Mouse (Mus musculus): ENCODE measurements around the gene Vat1.
"Not testable (repeated sequence)": the region's sequence is repeated elsewhere in the genome, so short reads cannot be mapped to it uniquely, and the experiment has no call there.

The Vat1 gene

DNA sequence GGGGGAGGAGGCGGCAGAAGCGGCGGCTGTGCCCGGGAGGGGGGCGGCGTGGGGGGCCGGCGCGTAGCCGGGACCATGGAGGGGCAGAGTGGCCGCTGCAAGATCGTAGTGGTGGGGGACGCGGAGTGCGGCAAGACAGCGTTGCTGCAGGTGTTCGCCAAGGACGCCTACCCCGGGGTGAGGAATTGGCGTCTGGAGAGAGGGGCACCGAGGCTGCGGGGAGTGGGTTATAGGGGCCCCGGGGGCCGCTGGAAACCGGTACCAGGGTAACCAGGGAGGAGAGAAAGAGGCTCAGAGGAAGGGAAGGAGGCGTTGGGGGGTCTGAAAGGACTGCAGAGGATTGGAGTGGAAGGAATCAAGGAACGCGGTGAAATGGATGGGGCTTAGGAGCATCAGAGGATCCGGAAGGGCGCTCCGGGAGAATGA is 2.2 kb upstream of the Vat1 start:
- in situ Hi-C loops (cut with MboI; ENCODE audit: low pct_unique_long_range_greater_than_20kb in 1 of 2, low sequenced_read_pairs in 2 of 2, unreplicated experiment in 1 of 2) = no loop called here

DNA sequence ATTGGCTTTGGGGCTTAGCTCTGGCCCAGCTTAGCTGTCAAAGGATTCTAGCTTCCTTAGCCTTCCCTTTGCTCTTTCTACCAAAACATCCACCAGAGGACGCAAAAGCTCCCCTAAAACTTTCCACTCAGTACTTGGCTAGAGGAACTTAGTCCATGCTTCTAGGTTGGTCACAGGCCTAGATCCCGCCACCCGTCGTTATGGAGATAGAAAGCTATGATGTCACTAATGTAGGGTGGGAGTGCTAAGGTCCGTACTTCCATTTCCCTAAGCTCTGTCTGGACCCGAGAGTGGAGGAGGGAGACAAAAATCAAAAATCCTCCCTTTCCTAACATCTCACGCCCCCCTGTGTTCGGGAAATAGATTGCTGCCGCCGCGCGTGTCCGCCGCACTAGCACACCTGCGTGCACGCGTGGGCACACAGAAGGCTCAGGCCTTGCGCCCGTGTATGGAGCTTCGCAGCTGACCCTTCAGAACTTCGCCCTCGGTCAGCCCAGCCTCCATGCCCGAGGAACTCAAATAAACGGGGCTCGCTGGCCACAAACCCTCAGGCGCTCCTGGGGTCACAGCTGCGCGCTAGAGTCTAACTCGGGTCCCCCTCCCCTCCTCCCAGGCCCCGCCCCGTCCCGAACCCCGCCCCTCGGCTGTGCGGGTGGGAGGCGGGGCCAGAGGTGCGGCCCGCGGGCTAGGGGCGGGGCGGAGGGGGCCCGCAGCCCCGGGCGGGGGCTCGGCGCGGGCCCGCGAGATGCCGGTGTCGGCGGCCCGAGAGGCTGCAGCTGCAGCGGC is 1.6 kb upstream of the Vat1 start:
- in situ Hi-C loops (cut with MboI; ENCODE audit: low pct_unique_long_range_greater_than_20kb in 1 of 2, low sequenced_read_pairs in 2 of 2, unreplicated experiment in 1 of 2) = no loop called here

DNA sequence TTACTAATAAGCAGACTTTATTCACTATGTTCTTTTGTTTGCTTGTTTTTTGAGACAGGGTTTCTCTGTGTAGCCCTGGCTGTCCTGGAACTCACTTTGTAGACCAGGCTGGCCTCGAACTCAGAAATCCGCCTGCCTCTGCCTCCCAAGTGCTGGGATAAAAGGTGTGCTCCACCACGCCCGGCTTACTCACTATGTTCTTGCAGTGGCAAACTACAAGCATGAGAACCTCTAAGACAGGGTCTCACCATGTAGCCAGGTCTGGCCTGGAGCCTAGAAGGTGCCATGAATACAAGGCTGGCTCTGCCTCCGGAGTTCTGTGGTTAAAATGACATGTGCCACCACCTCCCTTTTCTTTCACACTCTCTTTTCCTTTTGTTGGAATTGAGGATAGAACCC is 521 bp upstream of the Vat1 start:
- in situ Hi-C loops (cut with MboI; ENCODE audit: low pct_unique_long_range_greater_than_20kb in 1 of 2, low sequenced_read_pairs in 2 of 2, unreplicated experiment in 1 of 2) = not testable (repeated sequence)

DNA sequence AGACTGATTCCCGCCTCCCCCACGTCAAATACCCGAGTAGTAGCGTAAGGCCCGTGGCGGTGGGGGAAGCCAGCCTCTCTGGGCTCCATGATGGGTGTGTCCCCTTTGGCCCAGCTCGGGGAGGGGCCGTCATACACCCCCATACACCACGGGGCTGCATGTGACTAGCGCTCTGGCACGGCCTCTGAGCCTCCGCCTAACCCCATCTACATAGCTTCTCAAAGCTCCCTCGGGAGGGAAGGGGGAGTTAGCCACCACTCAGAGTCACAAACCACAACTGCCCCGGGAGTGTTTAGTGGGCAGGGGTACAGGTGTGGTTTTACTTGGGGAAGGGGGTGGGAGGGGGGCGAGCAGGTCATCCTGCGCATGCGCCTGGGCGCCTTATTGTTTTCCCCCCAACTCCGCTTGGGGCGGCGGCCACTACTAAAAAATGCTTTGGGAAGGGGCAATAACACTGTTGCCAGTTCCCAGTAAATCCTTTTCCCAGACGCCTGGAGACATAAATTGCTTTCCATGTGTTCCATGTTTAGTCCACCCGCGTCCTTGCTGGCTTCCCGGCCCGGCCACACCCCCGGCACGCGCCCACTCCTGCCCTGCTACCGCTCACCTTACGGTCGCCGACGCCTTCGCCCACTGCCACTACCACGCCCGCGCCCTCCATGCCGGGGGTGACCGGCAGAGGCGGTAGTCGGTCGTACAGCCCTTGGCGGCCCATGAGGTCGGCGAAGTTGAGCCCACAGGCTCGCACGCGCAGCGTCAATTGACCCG is 745 bp downstream of the Vat1 start:
- in situ Hi-C loops (cut with MboI; ENCODE audit: low pct_unique_long_range_greater_than_20kb in 1 of 2, low sequenced_read_pairs in 2 of 2, unreplicated experiment in 1 of 2) = no loop called here

DNA sequence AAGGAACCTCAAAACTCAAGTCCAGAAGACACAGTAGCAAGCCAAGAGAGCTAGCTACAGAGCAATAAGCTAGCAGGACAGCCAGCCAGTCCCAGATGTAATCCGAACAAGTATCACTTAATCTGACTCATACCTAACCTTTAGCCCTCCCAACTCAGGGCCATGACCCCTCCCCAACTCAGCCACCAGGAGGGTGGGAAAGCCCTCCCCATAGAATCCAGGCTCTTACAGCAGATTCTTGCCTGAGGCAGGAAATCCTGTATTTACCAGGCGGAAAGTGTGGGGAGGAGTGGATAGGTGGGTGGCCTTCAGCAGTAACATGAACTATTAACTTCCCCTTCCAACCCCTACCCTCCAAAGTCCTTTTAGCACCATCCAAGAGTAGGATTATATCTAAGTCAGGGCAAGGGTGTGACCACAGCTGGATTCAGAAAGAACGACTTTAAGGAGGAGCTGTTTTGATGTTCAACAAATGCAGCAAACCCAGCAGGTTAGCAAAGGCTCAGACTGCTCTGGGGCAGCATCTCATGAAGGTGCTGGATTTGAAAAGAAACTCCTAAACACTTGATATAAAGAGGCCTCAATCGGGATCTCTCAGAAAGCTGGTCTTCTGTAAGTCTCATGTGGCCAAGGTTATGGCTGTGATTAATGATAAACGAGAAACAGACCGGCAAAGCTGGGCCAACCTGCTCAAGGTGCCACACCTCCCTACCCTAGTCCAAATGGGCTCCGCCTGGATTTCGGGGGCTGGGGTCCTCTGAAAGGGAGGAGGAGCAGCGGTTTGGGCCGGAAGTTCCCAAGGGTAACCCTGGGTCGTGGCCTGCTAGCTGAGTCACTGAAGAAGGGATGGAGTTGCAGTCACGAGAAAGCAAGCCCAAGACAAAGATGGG is 1.6 kb downstream of the Vat1 start, which contains the start of gene Rnd2:
Gene Rnd2 (plus strand): TSS at position 789 of the 890 bp plus-strand sequence.
- in situ Hi-C loops (cut with MboI; ENCODE audit: low pct_unique_long_range_greater_than_20kb in 1 of 2, low sequenced_read_pairs in 2 of 2, unreplicated experiment in 1 of 2) = no loop called here

DNA sequence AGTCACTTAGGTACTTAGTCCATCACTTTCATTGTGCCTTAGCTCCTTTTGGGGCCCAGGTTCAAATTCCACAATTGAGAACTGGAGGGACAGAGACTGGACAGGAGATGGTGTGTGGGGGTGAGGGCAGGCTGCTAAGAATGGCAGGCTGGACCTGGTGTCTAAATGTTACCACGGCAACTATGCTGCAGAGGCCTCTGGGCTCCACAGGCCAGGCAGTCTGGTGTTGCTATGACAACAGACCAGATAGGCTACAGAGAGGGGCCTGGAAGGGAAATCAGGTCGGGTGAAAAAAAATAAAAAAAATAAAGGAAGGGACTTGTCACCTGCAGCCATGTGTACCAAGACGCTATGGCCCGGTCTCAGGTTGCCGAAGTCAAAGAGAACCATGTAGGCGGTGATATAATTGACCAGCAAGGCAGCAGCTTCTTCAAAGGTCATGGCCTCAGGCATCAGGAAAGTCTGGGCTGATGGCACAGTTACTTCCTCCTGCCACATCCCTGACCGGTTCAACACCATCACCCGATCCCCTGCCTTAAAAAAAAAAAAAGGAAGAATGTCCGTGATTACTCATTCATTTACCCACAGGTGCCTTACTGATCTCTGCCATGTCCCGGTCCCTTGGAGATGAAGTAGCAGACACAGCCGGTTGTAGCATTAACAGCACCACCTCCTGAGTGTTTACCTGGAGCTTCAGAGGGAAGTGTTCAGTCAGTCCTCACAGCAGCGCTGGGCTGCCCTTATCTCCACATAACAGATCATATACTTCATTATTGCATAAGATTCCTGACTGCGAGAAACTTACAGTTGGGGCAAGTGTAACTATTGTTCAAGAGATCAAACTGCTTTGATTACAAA is 3.2 kb downstream of the Vat1 start:
- in situ Hi-C loops (cut with MboI; ENCODE audit: low pct_unique_long_range_greater_than_20kb in 1 of 2, low sequenced_read_pairs in 2 of 2, unreplicated experiment in 1 of 2) = no loop called here

DNA sequence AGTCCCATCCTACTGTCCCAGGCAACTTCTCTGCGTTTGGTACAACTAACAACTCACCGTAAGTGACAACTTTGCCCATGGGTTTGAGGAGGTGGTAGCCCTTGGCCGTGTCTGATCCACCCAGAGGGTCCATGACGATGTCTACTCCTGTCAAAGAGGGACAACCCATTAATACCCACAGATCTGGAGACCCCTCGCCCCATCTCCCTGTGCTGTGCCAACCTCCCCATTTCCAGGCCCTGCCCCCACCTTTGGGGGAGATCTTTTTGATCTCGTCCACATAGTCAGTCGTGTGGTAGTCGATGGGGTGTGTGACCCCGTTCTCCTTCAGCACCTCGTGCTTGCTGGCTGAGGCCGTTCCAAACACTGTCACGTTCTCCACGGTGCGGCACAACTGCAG is 3.9 kb downstream of the Vat1 start:
- in situ Hi-C loops (cut with MboI; ENCODE audit: low pct_unique_long_range_greater_than_20kb in 1 of 2, low sequenced_read_pairs in 2 of 2, unreplicated experiment in 1 of 2) = no loop called here

DNA sequence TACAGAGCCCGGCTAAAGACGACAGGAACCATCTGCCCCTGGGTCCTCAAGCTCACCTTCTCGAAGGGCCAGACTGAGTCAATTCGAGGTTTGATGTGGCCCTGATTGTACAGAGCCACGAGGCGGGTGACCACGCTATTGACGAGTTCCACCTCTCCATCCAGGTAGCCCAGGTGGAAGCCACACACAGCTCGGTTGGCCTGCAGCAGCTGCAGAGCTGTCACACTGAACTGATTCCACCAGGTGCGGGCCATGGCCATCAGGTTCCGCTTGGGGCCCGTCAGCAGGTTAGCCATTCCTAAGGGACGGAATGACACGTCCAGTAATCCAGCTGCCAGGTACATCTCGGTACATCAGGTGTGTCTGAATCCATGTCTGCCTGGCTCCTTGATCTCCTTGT is 5.7 kb downstream of the Vat1 start:
- in situ Hi-C loops (cut with MboI; ENCODE audit: low pct_unique_long_range_greater_than_20kb in 1 of 2, low sequenced_read_pairs in 2 of 2, unreplicated experiment in 1 of 2) = no loop called here

DNA sequence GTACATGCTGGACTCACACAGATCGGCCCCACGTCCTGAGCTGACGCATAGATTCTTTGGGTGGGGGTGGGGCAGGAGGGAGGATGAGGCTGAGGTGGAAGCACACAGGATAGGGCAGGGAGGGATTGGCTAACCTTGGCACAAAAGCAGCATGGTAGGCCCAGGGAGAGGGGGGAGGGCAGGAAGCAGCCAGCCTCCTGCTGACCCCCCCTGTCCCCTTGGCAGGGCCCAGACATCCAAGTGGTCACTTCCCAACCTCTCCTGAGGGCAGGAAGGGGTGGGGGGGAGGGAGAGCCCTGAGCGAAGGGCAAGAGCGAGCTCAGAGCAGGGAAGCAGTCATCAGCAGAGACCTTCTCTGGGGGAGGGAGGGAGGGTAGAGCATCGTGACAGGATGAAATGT is 6.3 kb downstream of the Vat1 start:
- in situ Hi-C loops (cut with MboI; ENCODE audit: low pct_unique_long_range_greater_than_20kb in 1 of 2, low sequenced_read_pairs in 2 of 2, unreplicated experiment in 1 of 2) = no loop called here

DNA sequence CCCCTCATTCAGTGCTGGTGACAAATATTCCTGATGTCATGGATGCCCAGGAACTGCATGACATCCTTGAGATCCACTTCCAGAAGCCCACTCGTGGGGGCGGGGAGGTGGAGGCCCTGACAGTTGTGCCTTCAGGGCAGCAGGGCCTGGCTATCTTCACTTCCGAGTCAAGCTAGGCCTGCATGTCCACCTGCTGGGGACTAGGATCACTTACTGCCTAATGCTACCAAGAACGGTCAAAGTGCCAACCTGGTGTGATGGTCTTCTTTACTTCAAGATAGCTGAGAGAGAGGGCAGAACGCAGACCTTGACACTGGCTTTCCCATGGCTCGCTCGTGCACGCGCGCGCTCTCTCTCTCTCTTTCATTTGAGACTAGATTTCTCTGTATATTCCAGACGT is 7.8 kb downstream of the Vat1 start:
- in situ Hi-C loops (cut with MboI; ENCODE audit: low pct_unique_long_range_greater_than_20kb in 1 of 2, low sequenced_read_pairs in 2 of 2, unreplicated experiment in 1 of 2) = no loop called here

DNA sequence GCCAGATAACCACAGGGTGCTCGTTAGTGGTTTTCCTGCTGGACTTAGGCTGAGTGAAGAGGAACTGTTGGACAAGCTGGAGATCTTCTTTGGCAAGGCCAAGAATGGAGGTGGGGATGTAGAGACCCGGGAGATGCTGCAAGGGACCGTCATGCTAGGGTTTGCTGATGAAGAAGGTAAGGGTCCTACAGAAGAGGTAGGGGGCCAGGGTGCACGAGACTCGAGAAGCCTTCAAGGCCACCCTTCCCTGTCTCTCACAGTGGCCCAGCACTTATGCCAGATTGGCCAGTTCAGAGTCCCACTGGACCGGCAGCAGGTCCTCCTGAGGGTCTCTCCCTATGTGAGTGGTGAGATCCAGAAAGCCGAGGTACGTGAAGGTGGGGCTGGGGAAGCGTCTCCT is 8.4 kb downstream of the Vat1 start:
- in situ Hi-C loops (cut with MboI; ENCODE audit: low pct_unique_long_range_greater_than_20kb in 1 of 2, low sequenced_read_pairs in 2 of 2, unreplicated experiment in 1 of 2) = no loop called here

DNA sequence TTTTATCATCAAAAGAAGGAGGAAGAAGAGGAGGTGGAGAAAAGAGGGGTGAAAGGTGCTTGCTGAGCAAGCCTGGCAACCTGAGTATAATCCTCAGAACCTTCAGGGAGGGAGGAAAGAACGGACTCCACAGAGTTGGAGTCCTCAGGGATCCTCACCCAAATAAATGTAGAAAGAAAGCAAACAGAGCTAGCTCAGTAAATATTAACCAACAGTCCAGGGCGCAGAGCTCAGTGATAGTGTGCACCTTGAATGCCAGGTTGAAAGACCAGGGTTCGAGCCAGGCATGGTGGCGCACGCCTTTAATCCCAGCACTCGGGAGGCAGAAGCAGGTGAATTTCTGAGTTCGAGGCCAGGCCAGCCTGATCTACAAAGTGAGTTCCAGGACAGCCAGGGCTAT is 10.4 kb downstream of the Vat1 start:
- in situ Hi-C loops (cut with MboI; ENCODE audit: low pct_unique_long_range_greater_than_20kb in 1 of 2, low sequenced_read_pairs in 2 of 2, unreplicated experiment in 1 of 2) = no loop called here

DNA sequence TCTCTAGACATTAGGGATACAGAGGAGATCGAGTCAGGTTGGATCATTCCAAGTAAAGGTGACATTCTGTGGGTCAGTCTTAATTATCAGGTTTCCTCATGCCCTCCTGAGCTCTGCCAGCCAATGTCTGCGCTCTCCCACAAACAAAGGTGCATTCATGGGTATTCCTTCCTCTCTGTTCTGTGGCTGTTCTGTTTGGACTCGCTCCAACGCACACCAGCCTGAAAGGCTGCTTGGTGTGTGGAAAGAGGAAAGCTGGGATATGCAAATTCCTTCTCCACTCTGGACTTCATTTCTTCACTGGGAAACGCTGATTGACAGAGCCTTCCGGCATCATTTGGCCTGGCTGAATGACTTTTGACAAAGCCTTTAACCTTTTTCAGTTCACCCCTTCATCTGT is 11.3 kb downstream of the Vat1 start:
- in situ Hi-C loops (cut with MboI; ENCODE audit: low pct_unique_long_range_greater_than_20kb in 1 of 2, low sequenced_read_pairs in 2 of 2, unreplicated experiment in 1 of 2) = no loop called here

DNA sequence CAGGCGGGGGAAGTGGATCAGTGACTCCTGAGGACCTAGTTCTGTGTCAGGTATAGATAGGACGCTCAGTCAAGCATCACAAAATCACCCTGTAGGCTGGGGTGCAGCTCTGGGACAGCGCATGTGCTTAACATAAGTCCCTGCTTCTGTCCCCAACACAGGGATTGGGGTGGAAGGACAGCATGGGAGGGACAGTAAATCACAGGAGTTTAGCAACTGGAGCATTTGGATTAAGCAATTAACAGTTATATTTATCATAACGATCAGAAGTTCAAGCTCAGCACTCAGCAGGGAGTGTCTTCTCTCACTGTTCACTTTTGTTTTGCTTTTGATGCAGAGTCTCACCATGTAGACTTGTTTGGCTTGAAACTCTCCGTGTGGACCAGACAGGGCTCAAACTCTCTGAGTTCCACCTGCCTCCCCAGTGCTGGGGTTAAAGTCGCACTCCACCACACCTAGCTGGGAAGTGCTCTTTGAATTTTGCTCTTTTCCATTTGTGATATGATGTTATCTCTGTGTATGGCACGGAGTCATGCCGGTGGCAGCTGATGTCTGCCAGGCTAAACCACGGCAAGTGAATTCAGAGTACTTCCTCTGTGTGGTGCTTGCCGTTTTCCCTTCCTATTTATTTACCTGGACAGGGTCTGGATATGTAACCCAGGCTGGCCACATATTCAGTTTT is 13.8 kb downstream of the Vat1 start:
- in situ Hi-C loops (cut with MboI; ENCODE audit: low pct_unique_long_range_greater_than_20kb in 1 of 2, low sequenced_read_pairs in 2 of 2, unreplicated experiment in 1 of 2) = no loop called here

DNA sequence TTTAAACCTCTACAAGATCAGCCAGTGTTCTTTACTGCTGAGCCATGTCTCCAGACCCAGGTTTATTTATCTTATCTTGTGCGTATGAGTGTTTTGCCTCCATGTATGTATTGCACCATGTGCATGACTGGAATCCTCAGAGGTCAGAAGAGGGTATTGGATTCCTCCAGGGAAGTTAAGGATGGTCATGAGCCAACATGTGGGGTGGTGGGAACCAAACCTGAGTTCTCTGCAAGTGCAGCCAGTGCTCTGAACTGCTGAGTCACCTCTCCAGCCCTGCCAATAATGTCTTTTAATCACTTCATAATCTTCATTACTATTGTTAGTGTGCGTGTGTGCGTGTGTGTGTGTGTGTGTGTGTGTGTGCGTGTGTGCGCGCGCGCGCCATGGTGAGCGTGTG is 14.5 kb downstream of the Vat1 start:
- in situ Hi-C loops (cut with MboI; ENCODE audit: low pct_unique_long_range_greater_than_20kb in 1 of 2, low sequenced_read_pairs in 2 of 2, unreplicated experiment in 1 of 2) = no loop called here

DNA sequence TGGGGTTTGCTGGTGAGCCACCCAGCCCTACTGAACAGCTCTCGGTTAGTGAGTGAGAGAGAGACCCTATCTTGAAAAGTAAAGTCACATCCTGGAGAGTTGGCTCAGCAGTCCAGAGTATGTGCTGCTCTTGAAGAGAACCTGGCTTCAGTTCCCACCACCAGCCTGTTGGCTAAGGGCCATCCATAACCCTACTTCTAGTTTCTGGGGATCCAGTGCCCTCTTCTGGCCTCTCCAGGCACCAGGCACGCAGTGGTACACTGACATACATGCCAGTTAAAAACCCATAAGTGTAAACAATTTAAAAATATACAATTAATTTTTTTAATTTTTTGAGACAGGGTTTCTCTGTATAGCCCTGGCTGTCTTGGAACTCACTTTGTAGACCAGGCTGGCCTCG is 15.6 kb downstream of the Vat1 start:
- in situ Hi-C loops (cut with MboI; ENCODE audit: low pct_unique_long_range_greater_than_20kb in 1 of 2, low sequenced_read_pairs in 2 of 2, unreplicated experiment in 1 of 2) = no loop called here

DNA sequence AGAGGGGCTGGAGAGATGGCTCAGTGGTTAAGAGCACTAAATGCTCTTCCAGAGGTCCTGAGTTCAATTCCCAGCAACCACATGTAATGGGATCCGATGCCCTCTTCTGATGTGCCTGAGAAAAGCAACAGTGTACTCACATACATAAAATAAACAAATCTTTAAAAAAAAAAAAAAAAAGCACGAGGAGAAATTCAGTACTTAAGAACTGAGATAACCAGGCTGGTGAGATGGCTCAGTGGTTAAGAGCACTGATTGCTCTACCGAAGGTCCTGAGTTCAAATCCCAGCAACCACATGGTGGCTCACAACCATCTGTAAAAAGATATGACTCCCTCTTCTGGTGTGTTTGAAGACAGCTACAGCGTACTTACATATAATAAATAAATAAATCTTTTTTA is 16.4 kb downstream of the Vat1 start:
- in situ Hi-C loops (cut with MboI; ENCODE audit: low pct_unique_long_range_greater_than_20kb in 1 of 2, low sequenced_read_pairs in 2 of 2, unreplicated experiment in 1 of 2) = not testable (repeated sequence)

DNA sequence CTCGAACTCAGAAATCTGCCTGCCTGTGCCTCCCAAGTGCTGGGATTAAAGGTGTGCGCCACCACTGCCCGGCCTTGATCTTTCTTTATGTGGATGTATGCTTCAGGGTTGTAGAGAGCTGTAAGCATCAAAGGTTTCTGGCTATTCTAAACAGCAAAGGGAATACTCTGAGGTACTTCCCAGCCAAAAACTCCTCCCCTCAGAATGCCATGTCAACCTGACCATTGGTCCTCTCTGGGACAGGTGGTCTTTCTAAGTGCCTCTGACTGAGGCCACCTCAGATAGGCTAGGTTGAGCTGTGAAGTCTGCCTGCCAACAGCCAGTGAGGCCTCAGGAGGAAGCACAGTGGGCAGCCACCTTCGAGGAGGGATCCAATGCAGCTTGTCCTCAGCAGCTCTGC is 17.1 kb downstream of the Vat1 start:
- in situ Hi-C loops (cut with MboI; ENCODE audit: low pct_unique_long_range_greater_than_20kb in 1 of 2, low sequenced_read_pairs in 2 of 2, unreplicated experiment in 1 of 2) = no loop called here
